Mouse (Mus musculus) MEL (cell line): Measurements from ENCODE around the gene Fkbp2.

Experiments
- CTCF ChIP-seq, 3 experiments: IDR thresholded peaks in 2 of 3; conservative IDR thresholded peaks in 1 of 3; 2 replicates each; pipeline ENCODE4 v1.5.1; 2011 to 2012; ENCODE audit warnings: low read length in 3 of 3, low read depth in 2 of 3, mild to moderate bottlenecking in 2 of 3, improper control_type of control experiment in 1 of 3, inconsistent platforms in 1 of 3, mixed read lengths in 1 of 3, moderate library complexity in 1 of 3; ENCODE audit not compliant: control insufficient read depth in 1 of 3, insufficient read depth in 1 of 3, poor library complexity in 1 of 3, severe bottlenecking in 1 of 3
- GATA1 ChIP-seq: IDR thresholded peaks from 2 replicates; pipeline ENCODE4 v1.6.1; 2011; ENCODE audit warnings: low read depth, low read length, improper control_type of control experiment
- MAX ChIP-seq: IDR thresholded peaks from 2 replicates; pipeline ENCODE4 v1.6.1; 2011; ENCODE audit warnings: low read length, improper control_type of control experiment

DNA sequence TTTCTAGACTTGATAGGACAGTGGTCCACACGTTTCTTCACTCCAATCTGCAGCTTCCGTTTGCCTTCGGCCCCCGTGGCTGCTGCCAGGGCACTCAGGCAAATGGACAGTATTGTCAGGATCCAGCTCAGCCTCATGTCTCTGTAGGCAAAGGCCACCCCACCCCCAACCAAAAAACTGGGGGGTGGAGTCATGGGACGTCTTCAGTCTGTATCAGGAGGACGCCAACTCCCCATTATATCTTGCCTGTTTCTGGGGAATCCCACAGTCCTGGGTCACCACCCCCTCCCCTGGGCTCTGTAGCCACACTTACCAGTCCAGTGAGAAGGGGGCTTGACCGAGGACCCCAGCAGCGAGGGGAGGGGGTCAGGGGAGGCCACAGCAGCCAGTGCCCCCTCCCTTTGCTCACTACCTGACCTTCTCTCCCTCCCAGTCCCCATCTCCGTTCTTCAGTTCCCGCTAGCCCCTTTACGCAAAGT lies 1.3 kb downstream of the Fkbp2 start:
- TF ChIP-seq GATA1 (no peak), MAX (no peak), CTCF (IDR thresholded peaks at IDR 0.05 in 2 of 3, conservative IDR thresholded peaks at IDR 0.05 in 1 of 3; ENCODE audit: control insufficient read depth in 1 of 3, insufficient read depth in 1 of 3, low read depth in 2 of 3, low read length in 3 of 3, poor library complexity in 1 of 3, severe bottlenecking in 1 of 3) (no peak)
